8 mouse cellular contexts compared by ENCODE assay signal in genomic region chr9:108452291-108452906, GRCm38 (mm10). TPM values are rescaled to one million over a fixed set of nuclear protein-coding genes. Genes with fewer than 3 reads are reported as not detected.
DNase-seq lines count a peak whose midpoint lies in the region; ATAC-seq and TF ChIP-seq lines count a peak whose summit lies in the region.

No protein-coding gene starts in this region.

- no peak for TF ChIP-seq POLR2A in CH12.LX (IDR thresholded peaks at IDR 0.05; ENCODE audit: low read depth, low read length)

- under 1% methylated on average over 40 of the region's 40 CpGs for WGBS in forebrain, embryonic 12.5 days
- under 1% methylated on average over 40 of the region's 40 CpGs for WGBS in heart, postnatal 0 days
- WGBS in liver, embryonic 15.5 days (ENCODE audit: insufficient replicate concordance): 1% methylated on average over 40 of the region's 40 CpGs
- WGBS in neural tube, embryonic 12.5 days: under 1% methylated on average over 40 of the region's 40 CpGs
- under 1% methylated on average over 40 of the region's 40 CpGs for WGBS in stomach, postnatal 0 days

- in situ Hi-C loops in CH12.LX (cut with MboI; ENCODE audit: low pct_ligation_motif_present, low pct_unique_long_range_greater_than_20kb, low sequenced_read_pairs): no loop called here

- TF ChIP-seq RAD21 in CH12.LX (IDR thresholded peaks at IDR 0.05; ENCODE audit: low read depth, low read length): peak; percentile 52

- no peaks in the 10 kb centered on the region for H3K36me3 ChIP-seq in CH12.LX (replicated peaks in 1 of 2; ENCODE audit: control insufficient read depth in 1 of 2, insufficient read depth in 1 of 2, low read length in 1 of 2)
- H3K36me3 ChIP-seq in forebrain, embryonic 12.5 days (replicated peaks): peaks cover 18% of the 10 kb centered on the region
- H3K36me3 ChIP-seq in heart, postnatal 0 days (replicated peaks; ENCODE audit: control insufficient read depth, insufficient read depth, low read length): peaks cover 11% of the 10 kb centered on the region
- peaks cover 3% of the 10 kb centered on the region; the same call in 1 of the 2 replicates for H3K36me3 ChIP-seq in liver, embryonic 15.5 days (replicated peaks)
- H3K36me3 ChIP-seq in neural tube, embryonic 12.5 days: peaks cover 13% of the 10 kb centered on the region; the same call in 1 of the 2 replicates
- H3K36me3 ChIP-seq in stomach, postnatal 0 days (ENCODE audit: control insufficient read depth, insufficient read depth, low read length): no peaks in the 10 kb centered on the region

- H3K27me3 ChIP-seq in CH12.LX (replicated peaks): peaks cover 9% of the 10 kb centered on the region
- H3K27me3 ChIP-seq in forebrain, embryonic 12.5 days: 0 out of 2 replicates have a peak, but pooled peaks cover 3% of the 10 kb centered on the region
- no peaks in the 10 kb centered on the region for H3K27me3 ChIP-seq in heart, postnatal 0 days (ENCODE audit: control insufficient read depth, insufficient read depth, low read length)
- H3K27me3 ChIP-seq in liver, embryonic 15.5 days: no peaks in the 10 kb centered on the region
- no peaks in the 10 kb centered on the region for H3K27me3 ChIP-seq in neural tube, embryonic 12.5 days (replicated peaks)
- no peaks in the 10 kb centered on the region for H3K27me3 ChIP-seq in stomach, postnatal 0 days (ENCODE audit: control insufficient read depth, insufficient read depth, low read length)

- H3K79me2 ChIP-seq in CH12.LX (replicated peaks; ENCODE audit: control insufficient read depth, extremely low read depth, insufficient read depth, poor library complexity, severe bottlenecking): no peaks in the 10 kb centered on the region

- peak; percentile 83 for ATAC-seq in forebrain, embryonic 12.5 days (ENCODE audit: low FRiP score)
- peak; percentile 76 for ATAC-seq in heart, postnatal 0 days (ENCODE audit: insufficient read depth, low read depth)
- peak; percentile 81 for ATAC-seq in liver, embryonic 15.5 days (ENCODE audit: insufficient read depth)
- ATAC-seq in neural tube, embryonic 12.5 days (ENCODE audit: low FRiP score, low read depth): peak; percentile 73
- ATAC-seq in stomach, postnatal 0 days (ENCODE audit: low FRiP score, low TSS enrichment): peak; percentile 84

- H3K4me3 ChIP-seq in CH12.LX (replicated peaks in 1 of 3; ENCODE audit: low read depth in 2 of 3, low read length in 2 of 3, poor library complexity in 1 of 3): peak overlapping the region; percentile 49 to 82 (median 55)
- peak overlapping the region; percentile 53 for H3K4me3 ChIP-seq in forebrain, embryonic 12.5 days (replicated peaks)
- H3K4me3 ChIP-seq in heart, postnatal 0 days (ENCODE audit: low read depth, low read length): peak overlapping the region; percentile 65
- H3K4me3 ChIP-seq in liver, embryonic 15.5 days (replicated peaks): peak overlapping the region; percentile 66
- peak overlapping the region; percentile 49 for H3K4me3 ChIP-seq in neural tube, embryonic 12.5 days
- peak overlapping the region; percentile 61 for H3K4me3 ChIP-seq in stomach, postnatal 0 days (ENCODE audit: low read depth, low read length)

- peak overlapping the region; percentile 84 for H3K4me2 ChIP-seq in CH12.LX (ENCODE audit: insufficient read depth, low read depth, poor library complexity, severe bottlenecking)
- H3K4me2 ChIP-seq in forebrain, embryonic 12.5 days: peak overlapping the region; percentile 84
- peak overlapping the region; percentile 98 for H3K4me2 ChIP-seq in heart, postnatal 0 days (ENCODE audit: low read depth, low read length)
- peak overlapping the region; percentile 92 for H3K4me2 ChIP-seq in liver, embryonic 15.5 days
- peak overlapping the region; percentile 74 for H3K4me2 ChIP-seq in neural tube, embryonic 12.5 days (replicated peaks)
- peak overlapping the region; percentile 90 for H3K4me2 ChIP-seq in stomach, postnatal 0 days (replicated peaks; ENCODE audit: low read depth)

- peak; percentile 86 for DNase-seq in CH12.LX (ENCODE audit: extremely low read depth)
- peak; percentile 89 for DNase-seq in c-Kit-positive CD71-positive TER-119-negative erythroid progenitor cells, embryonic 14.5 days (ENCODE audit: low read depth)
- DNase-seq in heart, postnatal 0 days (ENCODE audit: low spot score): peak; percentile 86
- peak; percentile 86 to 94 for DNase-seq in kidney, postnatal 36 days
- DNase-seq in stomach, postnatal 0 days (ENCODE audit: low spot score): peak; percentile 91

- dilution Hi-C loops in CH12.LX (cut with MboI; ENCODE audit: extremely low pct_ligation_motif_present, extremely low pct_unique_long_range_greater_than_20kb, low sequenced_read_pairs): no loop called here

- no peak for TF ChIP-seq EP300 in CH12.LX (IDR thresholded peaks at IDR 0.05; ENCODE audit: low read length)
- TF ChIP-seq EP300 in heart, postnatal 0 days (IDR thresholded peaks at IDR 0.05; ENCODE audit: low read depth): 0 out of 2 replicates have a peak, but pooled peaks have one; percentile 30
- no peak for TF ChIP-seq EP300 in stomach, postnatal 0 days (optimal IDR thresholded peaks at IDR 0.05)

- peaks cover 0 to 13% of the 10 kb centered on the region in 2 experiments; a peak in 3 of 4 replicates for H3K4me1 ChIP-seq in CH12.LX (ENCODE audit: control insufficient read depth in 1 of 2, insufficient read depth in 2 of 2)
- H3K4me1 ChIP-seq in forebrain, embryonic 12.5 days: peaks cover 46% of the 10 kb centered on the region
- peaks cover 24% of the 10 kb centered on the region for H3K4me1 ChIP-seq in heart, postnatal 0 days (ENCODE audit: control insufficient read depth, insufficient read depth)
- H3K4me1 ChIP-seq in liver, embryonic 15.5 days (replicated peaks): peaks cover 58% of the 10 kb centered on the region
- peaks cover 42% of the 10 kb centered on the region for H3K4me1 ChIP-seq in neural tube, embryonic 12.5 days
- 0 out of 2 replicates have a peak, but pooled peaks cover 2% of the 10 kb centered on the region for H3K4me1 ChIP-seq in stomach, postnatal 0 days (replicated peaks; ENCODE audit: control insufficient read depth, insufficient read depth)

- H3K9ac ChIP-seq in CH12.LX (ENCODE audit: insufficient read depth, low read depth): peak overlapping the region; percentile 84
- H3K9ac ChIP-seq in forebrain, embryonic 12.5 days: peak overlapping the region; percentile 66
- H3K9ac ChIP-seq in heart, postnatal 0 days (replicated peaks; ENCODE audit: low read depth, low read length): peak overlapping the region; percentile 67
- H3K9ac ChIP-seq in liver, embryonic 15.5 days: peak overlapping the region; percentile 54
- peak overlapping the region; percentile 60 for H3K9ac ChIP-seq in neural tube, embryonic 12.5 days
- peak overlapping the region; percentile 69 for H3K9ac ChIP-seq in stomach, postnatal 0 days (ENCODE audit: low read length)

- TF ChIP-seq CTCF in CH12.LX (conservative IDR thresholded peaks at IDR 0.05 in 1 of 2, IDR thresholded peaks at IDR 0.05 in 1 of 2; ENCODE audit: low read depth in 2 of 2, low read length in 2 of 2): peak; percentile 50 to 84
- peak; percentile 89 for TF ChIP-seq CTCF in heart, postnatal 0 days (IDR thresholded peaks at IDR 0.05; ENCODE audit: low read depth)
- peak; percentile 93 for TF ChIP-seq CTCF in stomach, postnatal 0 days (IDR thresholded peaks at IDR 0.05; ENCODE audit: low read depth)

- no peak overlapping the region for H3K27ac ChIP-seq in CH12.LX (ENCODE audit: insufficient read depth, low read depth)
- H3K27ac ChIP-seq in forebrain, embryonic 12.5 days: peak overlapping the region; percentile 95
- peak overlapping the region; percentile 93 for H3K27ac ChIP-seq in heart, postnatal 0 days (ENCODE audit: low read depth)
- peak overlapping the region; percentile 77 for H3K27ac ChIP-seq in liver, embryonic 15.5 days (replicated peaks)
- peak overlapping the region; percentile 4; the same call in 1 of the 2 replicates for H3K27ac ChIP-seq in neural tube, embryonic 12.5 days
- peak overlapping the region; percentile 81 for H3K27ac ChIP-seq in stomach, postnatal 0 days (replicated peaks)

- no peaks in the 10 kb centered on the region for H3K9me3 ChIP-seq in CH12.LX (replicated peaks; ENCODE audit: low read length)
- H3K9me3 ChIP-seq in forebrain, embryonic 12.5 days: no peaks in the 10 kb centered on the region
- H3K9me3 ChIP-seq in heart, postnatal 0 days (replicated peaks; ENCODE audit: control insufficient read depth, low read length): no peaks in the 10 kb centered on the region
- H3K9me3 ChIP-seq in liver, embryonic 15.5 days (replicated peaks): no peaks in the 10 kb centered on the region
- no peaks in the 10 kb centered on the region for H3K9me3 ChIP-seq in neural tube, embryonic 12.5 days
- no peaks in the 10 kb centered on the region for H3K9me3 ChIP-seq in stomach, postnatal 0 days (ENCODE audit: control insufficient read depth, low read length)

RNA-seq across cellular contexts. Expression of gene Ccdc71, which starts 7.9 kb away (rescaled TPM):
- 16.1 and 19.3 TPM in 2 replicates for total RNA-seq in CH12.LX (2012; rRNA removed)
- total RNA-seq in CH12.LX (2014; rRNA removed): 13.0 and 14.5 TPM in 2 replicates
- polyA plus RNA-seq in CH12.LX (2012; ENCODE audit: insufficient read length, low read depth): 29.0 and 33.0 TPM in 2 replicates
- polyA plus RNA-seq in forebrain, embryonic 12.5 days (2016; fragmentation: Nextera tagmentation; extraction: Ambion mirVana): 44.1 and 49.0 TPM in 2 replicates
- total RNA-seq in heart, postnatal 0 days (2014; rRNA removed; ENCODE audit: low replicate concordance): 14.0 and 24.0 TPM in 2 replicates
- polyA plus RNA-seq in heart, postnatal 0 days (2015; fragmentation: Nextera tagmentation; extraction: Ambion mirVana): 25.1 and 26.2 TPM in 2 replicates
- polyA plus RNA-seq in liver, embryonic 15.5 days (2015; fragmentation: Nextera tagmentation; extraction: Ambion mirVana): 18.7 and 19.4 TPM in 2 replicates
- polyA plus RNA-seq in neural tube, embryonic 12.5 days (2016; fragmentation: Nextera tagmentation; extraction: Ambion mirVana): 44.8 and 49.4 TPM in 2 replicates
- 29.7 and 32.2 TPM in 2 replicates for polyA plus RNA-seq in stomach, postnatal 0 days (2015; fragmentation: Nextera tagmentation; extraction: Ambion mirVana)

RNA-seq across cellular contexts. Expression of gene Klhdc8b, which starts 9.0 kb away (rescaled TPM):
- total RNA-seq in CH12.LX (2012; rRNA removed) (3.1 and 3.5 TPM in 2 replicates), CH12.LX (2014; rRNA removed) (1.9 and 2.6 TPM in 2 replicates)
- 3.4 and 5.2 TPM in 2 replicates for polyA plus RNA-seq in CH12.LX (2012; ENCODE audit: insufficient read length, low read depth)
- polyA plus RNA-seq in forebrain, embryonic 12.5 days (2016; fragmentation: Nextera tagmentation; extraction: Ambion mirVana): 67.6 and 70.0 TPM in 2 replicates
- total RNA-seq in heart, postnatal 0 days (2014; rRNA removed; ENCODE audit: low replicate concordance): 180 and 186 TPM in 2 replicates
- polyA plus RNA-seq in heart, postnatal 0 days (2015; fragmentation: Nextera tagmentation; extraction: Ambion mirVana): 91.6 and 92.7 TPM in 2 replicates
- 12.5 and 15.9 TPM in 2 replicates for polyA plus RNA-seq in liver, embryonic 15.5 days (2015; fragmentation: Nextera tagmentation; extraction: Ambion mirVana)
- 51.1 and 63.4 TPM in 2 replicates for polyA plus RNA-seq in neural tube, embryonic 12.5 days (2016; fragmentation: Nextera tagmentation; extraction: Ambion mirVana)
- polyA plus RNA-seq in stomach, postnatal 0 days (2015; fragmentation: Nextera tagmentation; extraction: Ambion mirVana): 37.2 and 46.7 TPM in 2 replicates

RNA-seq across cellular contexts. Expression of gene BC048562, which starts 16.1 kb away (rescaled TPM):
- total RNA-seq in CH12.LX (2012; rRNA removed): not detected in 2 replicates
- not detected in 2 replicates for total RNA-seq in CH12.LX (2014; rRNA removed)
- not detected in 2 replicates for polyA plus RNA-seq in CH12.LX (2012; ENCODE audit: insufficient read length, low read depth)
- polyA plus RNA-seq in forebrain, embryonic 12.5 days (2016; fragmentation: Nextera tagmentation; extraction: Ambion mirVana): not detected in 2 replicates
- not detected in 2 replicates for total RNA-seq in heart, postnatal 0 days (2014; rRNA removed; ENCODE audit: low replicate concordance)
- not detected in 2 replicates for polyA plus RNA-seq in heart, postnatal 0 days (2015; fragmentation: Nextera tagmentation; extraction: Ambion mirVana)
- not detected in 2 replicates for polyA plus RNA-seq in liver, embryonic 15.5 days (2015; fragmentation: Nextera tagmentation; extraction: Ambion mirVana)
- polyA plus RNA-seq in neural tube, embryonic 12.5 days (2016; fragmentation: Nextera tagmentation; extraction: Ambion mirVana): not detected in 2 replicates
- polyA plus RNA-seq in stomach, postnatal 0 days (2015; fragmentation: Nextera tagmentation; extraction: Ambion mirVana): not detected in 2 replicates

RNA-seq across cellular contexts. Expression of gene Ccdc36, which starts 24.1 kb away (rescaled TPM):
- 0.04 TPM in 2 replicates for total RNA-seq in CH12.LX (2012; rRNA removed)
- 0.13 and 0.20 TPM in 2 replicates for total RNA-seq in CH12.LX (2014; rRNA removed)
- polyA plus RNA-seq in CH12.LX (2012; ENCODE audit: insufficient read length, low read depth): 0.13 TPM in 1 of 2 replicates, not detected in the other
- 1.1 and 1.4 TPM in 2 replicates for polyA plus RNA-seq in forebrain, embryonic 12.5 days (2016; fragmentation: Nextera tagmentation; extraction: Ambion mirVana)
- total RNA-seq in heart, postnatal 0 days (2014; rRNA removed; ENCODE audit: low replicate concordance): not detected in 2 replicates
- polyA plus RNA-seq in heart, postnatal 0 days (2015; fragmentation: Nextera tagmentation; extraction: Ambion mirVana): 0.14 and 0.25 TPM in 2 replicates
- 0.03 and 0.17 TPM in 2 replicates for polyA plus RNA-seq in liver, embryonic 15.5 days (2015; fragmentation: Nextera tagmentation; extraction: Ambion mirVana)
- polyA plus RNA-seq in neural tube, embryonic 12.5 days (2016; fragmentation: Nextera tagmentation; extraction: Ambion mirVana): 0.80 and 0.84 TPM in 2 replicates
- polyA plus RNA-seq in stomach, postnatal 0 days (2015; fragmentation: Nextera tagmentation; extraction: Ambion mirVana): 0.39 and 0.41 TPM in 2 replicates

RNA-seq across cellular contexts. Expression of gene Lamb2, which starts 27.1 kb away (rescaled TPM):
- total RNA-seq in CH12.LX (2012; rRNA removed) (0.08 and 0.89 TPM in 2 replicates), CH12.LX (2014; rRNA removed) (0.04 TPM in 1 of 2 replicates, not detected in the other)
- 0.11 and 0.17 TPM in 2 replicates for polyA plus RNA-seq in CH12.LX (2012; ENCODE audit: insufficient read length, low read depth)
- polyA plus RNA-seq in forebrain, embryonic 12.5 days (2016; fragmentation: Nextera tagmentation; extraction: Ambion mirVana): 37.9 and 39.5 TPM in 2 replicates
- total RNA-seq in heart, postnatal 0 days (2014; rRNA removed; ENCODE audit: low replicate concordance): 161 and 182 TPM in 2 replicates
- polyA plus RNA-seq in heart, postnatal 0 days (2015; fragmentation: Nextera tagmentation; extraction: Ambion mirVana): 44.4 and 50.8 TPM in 2 replicates
- 8.5 and 9.0 TPM in 2 replicates for polyA plus RNA-seq in liver, embryonic 15.5 days (2015; fragmentation: Nextera tagmentation; extraction: Ambion mirVana)
- 28.6 and 29.4 TPM in 2 replicates for polyA plus RNA-seq in neural tube, embryonic 12.5 days (2016; fragmentation: Nextera tagmentation; extraction: Ambion mirVana)
- 19.2 and 21.8 TPM in 2 replicates for polyA plus RNA-seq in stomach, postnatal 0 days (2015; fragmentation: Nextera tagmentation; extraction: Ambion mirVana)
